Mouse (Mus musculus) C2C12 (cell line): Measurements from ENCODE around the gene Thrsp.

Source experiments
- CTCF ChIP-seq: IDR thresholded peaks from one replicate; pipeline ENCODE4 v1.5.1; 2011; ENCODE audit not compliant: control insufficient read depth, insufficient read depth, insufficient read length
- FOSL1 ChIP-seq: IDR thresholded peaks from one replicate; pipeline ENCODE4 v1.8.0; 2011; ENCODE audit warnings: mild to moderate bottlenecking, low read length; ENCODE audit not compliant: poor library complexity, insufficient read depth, severe bottlenecking
- MAX ChIP-seq: IDR thresholded peaks from one replicate; pipeline ENCODE4 v1.6.1; 2011; ENCODE audit warnings: mild to moderate bottlenecking, control low read depth
- MYOG ChIP-seq: IDR thresholded peaks from one replicate; pipeline ENCODE4 v1.6.1; 2011; ENCODE audit not compliant: control insufficient read depth, insufficient read length; ENCODE audit errors: extremely low read depth
- USF1 ChIP-seq: IDR thresholded peaks from one replicate; pipeline ENCODE4 v1.6.1; 2011; ENCODE audit warnings: low read depth, mild to moderate bottlenecking, control low read depth, moderate library complexity

DNA sequence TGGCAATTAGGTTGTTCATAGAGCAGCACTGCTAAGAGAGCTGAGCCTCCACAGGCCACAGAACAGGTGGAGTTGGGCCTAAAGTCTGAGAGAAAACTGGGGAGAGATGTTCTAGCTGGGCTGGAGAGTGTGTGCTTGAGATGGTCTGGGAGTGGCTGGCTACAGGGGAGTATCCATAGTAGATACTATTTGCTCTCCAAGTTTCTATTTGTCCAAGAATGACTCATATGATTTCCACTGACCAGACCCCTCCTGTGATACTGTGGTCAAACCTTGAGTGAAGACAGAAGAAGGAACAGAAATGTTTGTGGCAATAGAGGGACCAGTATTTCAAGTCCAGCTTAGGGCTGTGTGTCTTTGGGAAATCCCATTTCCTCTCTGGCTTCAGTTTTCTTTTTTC lies 21.5 kb upstream of the Thrsp start:
- no peak for TF ChIP-seq CTCF
- TF ChIP-seq MAX = no peak
- no peak for TF ChIP-seq USF1
- TF ChIP-seq FOSL1 = no peak
- TF ChIP-seq MYOG = no peak
